Comparison of ENCODE assay signal across 15 mouse cellular contexts in genomic region chr10:87761528-87762030, GRCm38 (mm10).
"Had no signal": no experiment of that assay in that cellular context is flagged by ENCODE, and none has a peak within 500 bp of the region (broad histone marks: within the 10 kb centered on the region; RNA-seq: fewer than 3 reads in every experiment).

No protein-coding gene starts in this region.

- H3K9ac ChIP-seq: midbrain, embryonic 13.5 days; midbrain, embryonic 15.5 days; neural tube, embryonic 12.5 days; stomach, embryonic 15.5 days had no signal

- ATAC-seq: midbrain, embryonic 13.5 days; midbrain, embryonic 15.5 days had no signal

- H3K9me3 ChIP-seq: megakaryocyte, embryonic 14.5 days; midbrain, embryonic 13.5 days; midbrain, embryonic 15.5 days; neural tube, embryonic 12.5 days; stomach, embryonic 15.5 days had no signal

- H3K4me2 ChIP-seq: midbrain, embryonic 11.5 days; midbrain, embryonic 13.5 days; midbrain, embryonic 15.5 days; neural tube, embryonic 12.5 days; stomach, embryonic 15.5 days had no signal

- H3K4me1 ChIP-seq: megakaryocyte, embryonic 14.5 days; midbrain, embryonic 13.5 days; midbrain, embryonic 15.5 days; neural tube, embryonic 12.5 days; stomach, embryonic 15.5 days had no signal

- H3K27me3 ChIP-seq: megakaryocyte, embryonic 14.5 days; midbrain, embryonic 13.5 days; midbrain, embryonic 15.5 days; neural tube, embryonic 12.5 days; stomach, embryonic 15.5 days had no signal

- H3K36me3 ChIP-seq: midbrain, embryonic 13.5 days; midbrain, embryonic 15.5 days; neural tube, embryonic 12.5 days; stomach, embryonic 15.5 days had no signal

- H3K4me3 ChIP-seq: megakaryocyte, embryonic 14.5 days; midbrain, embryonic 13.5 days; midbrain, embryonic 15.5 days; neural tube, embryonic 12.5 days; stomach, embryonic 15.5 days had no signal

- H3K27ac ChIP-seq: macrophage; midbrain, embryonic 13.5 days; midbrain, embryonic 15.5 days; neural tube, embryonic 12.5 days; stomach, postnatal 0 days had no signal

- DNase-seq: lung, adult 2 months; lung, postnatal 10 days; lung, postnatal 36 days; right cerebral cortex, postnatal 14 days; thymus, adult 2 months; thymus, postnatal 25 days; thymus, postnatal 4 days had no signal
